Mouse (Mus musculus) lung, postnatal 0 days (tissue): Measurements from ENCODE around the gene Tmem190. TPM values are rescaled to one million over a fixed set of nuclear protein-coding genes. Genes with fewer than 3 reads are reported as not detected.

ENCODE experiments used
- ATAC-seq: fragments of 200-750 bp; cut with Nextera tagmentation; 2 replicates; pipeline ENCODE4 v1.8.0; 2017; ENCODE audit warnings: moderate library complexity
- DNase-seq: peaks from one replicate; pipeline ENCODE4 v3.0.0-alpha.2; 2016; ENCODE audit warnings: low spot score
- H3K27ac ChIP-seq: fragments of 300-500 bp; sonication (generic); 2 replicates; pipeline ENCODE4 v1.5.1; 2014; ENCODE audit warnings: antibody characterized with exemption, mild to moderate bottlenecking, low read length, mixed read lengths
- H3K27me3 ChIP-seq: fragments of 300-500 bp; sonication (generic); replicated peaks from 2 replicates; pipeline ENCODE4 v1.6.1; 2014; ENCODE audit warnings: low read length, mixed read lengths; ENCODE audit not compliant: insufficient read depth
- H3K36me3 ChIP-seq: fragments of 300-500 bp; sonication (generic); 2 replicates; pipeline ENCODE4 v1.6.1; 2014; ENCODE audit warnings: low read length, mixed read lengths; ENCODE audit not compliant: insufficient read depth
- H3K4me1 ChIP-seq: fragments of 300-500 bp; sonication (generic); 2 replicates; pipeline ENCODE4 v1.6.1; 2014; ENCODE audit warnings: antibody characterized with exemption, low read depth, low read length, mixed read lengths; ENCODE audit not compliant: insufficient read depth
- H3K4me2 ChIP-seq: fragments of 300-500 bp; sonication (generic); replicated peaks from 2 replicates; pipeline ENCODE4 v1.6.1; 2014; ENCODE audit warnings: low read depth, mild to moderate bottlenecking, low read length, moderate library complexity, mixed read lengths
- H3K4me3 ChIP-seq: fragments of 300-500 bp; sonication (generic); 2 replicates; pipeline ENCODE4 v1.5.1; 2014; ENCODE audit warnings: low read depth, low read length
- H3K9ac ChIP-seq: fragments of 300-500 bp; sonication (generic); replicated peaks from 2 replicates; pipeline ENCODE4 v1.6.1; 2014; ENCODE audit warnings: low read depth, mild to moderate bottlenecking
- H3K9me3 ChIP-seq: fragments of 300-500 bp; sonication (generic); 2 replicates; pipeline ENCODE4 v1.6.1; 2016; ENCODE audit warnings: low read length, mixed read lengths
- CTCF ChIP-seq: IDR thresholded peaks from 2 replicates; pipeline ENCODE4 v1.5.1; 2016; ENCODE audit warnings: antibody characterized with exemption, mild to moderate bottlenecking
- EP300 ChIP-seq: IDR thresholded peaks from 2 replicates; pipeline ENCODE4 v1.6.1; 2016; ENCODE audit warnings: antibody characterized with exemption, mild to moderate bottlenecking, control low read depth
- WGBS: fragments of 180-500 bp; shearing (Covaris S2); extraction: QIAGEN DNeasy Blood & Tissue Kit; methylation state at CpG from one replicate; pipeline ENCODE4 v1.1.7; 2014; 5-methylcytosine and 5-hydroxymethylcytosine counted together
- polyA plus RNA-seq: library from polyadenylated mRNA; unstranded; fragments of >200 nt; fragmentation: Nextera tagmentation; extraction: Ambion mirVana; gene quantifications from 2 replicates; pipeline ENCODE4 v1.2.1, GENCODE M21; 2015

Tmem190 gene
- polyA plus RNA-seq, 1 experiment from 2014 or later, result 0.55 TPM

DNA sequence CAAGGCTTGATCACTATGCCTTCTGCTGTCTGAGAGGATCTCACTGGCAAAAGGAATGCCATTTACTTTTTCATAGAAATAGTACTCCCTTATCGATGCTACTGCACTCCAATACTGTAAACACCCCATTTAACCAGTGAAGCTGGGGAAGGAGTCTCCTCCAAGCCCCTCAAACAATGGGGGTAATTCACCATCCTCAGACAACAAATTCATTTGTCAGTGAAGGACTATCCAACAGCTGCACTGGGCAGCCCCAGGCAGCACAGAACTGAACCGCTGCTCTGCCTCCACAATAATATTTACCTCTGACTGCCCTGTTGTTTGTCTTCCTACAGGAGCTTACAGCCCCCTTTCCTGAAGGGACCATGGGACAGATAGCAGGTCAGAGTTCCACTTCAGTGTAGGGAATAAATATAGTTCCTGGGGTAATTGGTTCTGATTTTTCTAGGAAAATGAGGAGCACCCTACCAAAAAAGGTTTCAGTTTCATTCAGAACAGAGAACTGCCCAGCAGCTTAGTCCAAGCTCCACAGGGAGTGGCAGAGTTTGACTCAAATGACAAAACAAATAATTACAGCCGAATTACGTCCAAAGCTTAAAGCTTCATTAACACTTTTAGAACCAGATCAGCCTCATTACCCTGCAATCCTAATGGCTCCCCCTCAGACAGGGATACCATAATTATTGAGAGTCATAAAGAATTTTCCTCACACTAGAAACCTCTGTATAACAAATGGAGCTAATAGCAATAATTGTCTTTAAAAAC, 17.6 kb upstream of the Tmem190 start:
- no peak for DNase-seq
- WGBS, result 15% methylated on average over 4 of the region's 4 CpGs
- no peak for TF ChIP-seq EP300
- TF ChIP-seq CTCF, result no peak
- ATAC-seq, result no peak
- Histone ChIP-seq H3K27me3 (no peaks in the 10 kb centered on the region), H3K9me3 (no peaks in the 10 kb centered on the region), H3K4me2 (no peak overlapping the region), H3K27ac (no peak overlapping the region), H3K4me3 (no peak overlapping the region), H3K4me1 (no peaks in the 10 kb centered on the region), H3K36me3 (no peaks in the 10 kb centered on the region), H3K9ac (no peak overlapping the region)

DNA sequence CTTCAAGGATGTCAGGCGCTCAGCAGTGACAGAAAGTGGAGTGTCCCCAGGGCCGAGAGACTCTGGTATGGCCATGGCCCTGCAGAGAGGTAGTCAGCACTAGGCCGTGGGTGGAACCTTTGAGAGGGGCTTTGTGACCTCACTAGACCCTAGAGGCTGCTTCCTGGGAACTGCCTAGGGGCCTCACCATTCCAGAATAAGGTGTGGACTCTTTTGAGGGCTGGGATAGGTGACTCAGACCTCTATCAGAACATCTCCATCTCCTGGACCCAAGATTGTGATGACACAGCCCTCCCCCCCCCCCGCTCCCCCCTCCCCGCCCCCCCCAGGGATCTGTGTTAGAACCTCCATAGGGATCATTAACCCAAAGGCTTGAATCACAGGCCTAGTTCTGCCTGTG, 11.5 kb upstream of the Tmem190 start, which contains the start of gene Fam71e2:
Fam71e2 (minus strand) TSS at position 101 of the 400 bp plus-strand sequence.
- no peak for DNase-seq
- WGBS, result 75% methylated on average over 3 of the region's 5 CpGs
- Histone ChIP-seq H3K9ac (no peak within 1 kb of the TSS), H3K4me1 (no peaks in the 10 kb centered on the region), H3K9me3 (no peaks in the 10 kb centered on the region), H3K36me3 (no peaks in the 10 kb centered on the region), H3K4me3 (no peak within 1 kb of the TSS), H3K4me2 (no peak within 1 kb of the TSS), H3K27ac (no peak within 1 kb of the TSS), H3K27me3 (peaks cover under 1% of the 10 kb centered on the region; the same call in 1 of the 2 replicates)
- ATAC-seq, result no peak
- TF ChIP-seq EP300 (no peak), CTCF (no peak)

DNA sequence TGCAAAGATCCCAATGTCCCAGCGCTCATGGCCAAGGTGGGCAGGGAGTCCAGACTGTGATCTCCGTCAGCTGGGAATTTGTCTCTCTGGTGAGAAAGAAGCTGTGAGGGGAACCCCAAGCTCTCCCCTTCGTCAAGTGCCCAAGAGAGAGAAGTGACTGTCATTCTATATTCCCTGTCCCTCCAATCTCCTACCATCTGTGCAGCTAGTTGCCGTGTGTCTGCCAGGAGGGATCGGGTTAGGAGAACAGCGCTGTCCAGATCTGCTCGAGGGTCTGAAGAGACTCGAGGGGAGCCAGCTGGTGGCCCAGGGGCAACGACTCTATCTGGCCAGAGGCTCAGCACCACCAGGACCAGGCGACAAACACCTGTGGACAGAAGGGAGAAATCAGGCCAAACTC, 6.6 kb upstream of the Tmem190 start:
- H3K4me1 ChIP-seq, result 0 out of 2 replicates have a peak, but pooled peaks cover under 1% of the 10 kb centered on the region
- peaks cover 13% of the 10 kb centered on the region for H3K27me3 ChIP-seq
- H3K36me3 ChIP-seq, result no peaks in the 10 kb centered on the region
- no peak for TF ChIP-seq EP300
- no peak for TF ChIP-seq CTCF
- ATAC-seq (no peak), DNase-seq (no peak)
- WGBS, result 50% methylated on average over 10 of the region's 10 CpGs
- no peaks in the 10 kb centered on the region for H3K9me3 ChIP-seq
- H3K27ac ChIP-seq, result no peak overlapping the region
- H3K4me2 ChIP-seq, result no peak overlapping the region
- no peak overlapping the region for H3K4me3 ChIP-seq
- H3K9ac ChIP-seq, result no peak overlapping the region

DNA sequence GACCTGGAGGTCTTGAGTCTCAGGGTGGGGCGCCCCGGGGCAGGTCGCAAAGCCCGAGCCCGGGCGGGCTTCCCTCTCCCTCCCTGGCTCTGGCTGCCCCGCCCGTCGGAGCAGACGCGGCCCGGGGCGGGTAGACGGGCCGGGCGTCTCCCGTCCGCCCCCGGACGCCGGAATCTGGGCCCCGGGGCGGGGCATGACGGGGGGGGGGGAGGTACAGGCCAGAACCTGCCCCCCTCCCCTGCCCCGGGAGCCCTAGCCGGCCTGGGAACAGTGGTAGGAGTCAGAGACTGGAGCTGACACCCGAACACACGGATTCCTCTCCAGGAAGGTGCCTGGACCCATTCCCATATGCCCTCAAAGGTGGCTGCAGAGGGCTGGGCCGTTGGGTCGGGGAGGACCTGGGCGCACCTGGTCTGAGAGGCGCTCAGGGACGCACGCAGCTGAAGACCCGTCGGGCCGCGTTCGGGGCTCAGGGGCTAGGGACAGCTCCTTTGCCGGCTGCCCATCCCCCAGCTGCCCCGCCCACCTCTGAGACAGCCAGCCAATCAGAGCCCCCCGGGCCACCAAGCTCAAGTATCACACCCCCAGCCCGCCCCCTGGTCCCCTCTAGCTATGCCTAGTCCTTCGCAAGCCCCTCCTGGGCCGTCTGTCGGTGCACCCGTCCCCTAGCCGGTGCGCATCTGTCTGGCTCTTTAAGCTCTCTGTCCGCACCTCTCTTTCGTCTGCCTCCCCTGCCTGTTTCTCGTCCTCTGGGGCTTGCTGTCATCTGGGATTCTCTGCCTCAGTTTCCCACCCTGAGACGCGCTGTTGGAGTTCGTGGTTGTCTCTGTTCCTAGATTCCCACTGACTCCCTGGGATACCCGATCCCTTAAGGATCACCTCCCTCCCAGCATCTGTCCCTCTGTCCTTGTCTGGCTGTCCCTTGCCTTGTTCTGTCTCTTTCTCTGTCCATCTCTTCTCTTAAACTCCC, 5.6 kb upstream of the Tmem190 start:
- ATAC-seq (peak; percentile 80), DNase-seq (no peak)
- WGBS, result 1% methylated on average over 30 of the region's 56 CpGs

DNA sequence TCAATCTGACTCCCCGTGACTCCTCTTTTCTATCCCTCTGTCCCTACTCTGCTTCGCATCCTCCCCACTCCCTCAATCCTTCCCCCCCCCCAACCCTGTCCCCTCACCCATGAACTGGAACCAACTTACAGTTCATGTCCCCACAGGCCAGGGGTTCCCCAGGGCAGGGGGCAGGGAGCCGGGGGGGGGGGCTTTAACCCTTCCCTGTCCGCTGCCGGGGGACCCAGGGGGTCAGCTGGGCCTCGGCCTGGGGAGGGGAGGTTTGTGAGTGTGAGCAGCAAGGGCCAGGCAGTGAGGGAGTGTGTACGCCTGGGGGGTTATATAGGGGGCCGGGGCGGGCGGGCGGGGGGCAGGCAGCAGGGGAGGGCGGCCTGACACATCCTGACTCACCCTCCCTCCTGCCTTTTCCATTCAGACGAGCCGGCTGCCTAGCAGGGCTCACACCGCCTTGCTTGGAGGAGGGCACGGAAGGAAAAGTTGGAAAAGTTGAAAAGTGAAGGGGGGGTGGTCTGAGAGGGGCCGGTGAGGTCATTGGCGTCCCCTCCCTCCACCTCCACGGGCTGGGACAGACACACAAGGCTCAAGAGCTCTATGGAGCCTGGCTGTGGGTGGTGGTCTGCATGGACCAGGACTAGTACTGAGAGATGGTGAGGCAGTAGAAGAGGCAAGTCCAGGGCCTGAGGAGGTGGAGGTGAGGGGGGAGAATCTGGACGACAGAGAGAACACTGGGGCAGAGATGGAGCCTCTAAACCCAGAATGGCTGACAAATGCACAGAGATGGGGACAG, 4.7 kb upstream of the Tmem190 start:
- DNase-seq, result no peak
- TF ChIP-seq EP300, result no peak
- no peak for TF ChIP-seq CTCF
- Histone ChIP-seq H3K27ac (no peak overlapping the region), H3K4me3 (no peak overlapping the region), H3K9me3 (no peaks in the 10 kb centered on the region), H3K4me1 (0 out of 2 replicates have a peak, but pooled peaks cover 4% of the 10 kb centered on the region), H3K27me3 (peaks cover 13% of the 10 kb centered on the region), H3K9ac (no peak overlapping the region), H3K36me3 (no peaks in the 10 kb centered on the region), H3K4me2 (no peak overlapping the region)
- 11% methylated on average over 17 of the region's 20 CpGs for WGBS
- no peak for ATAC-seq

More for the DNA sequence above, 5.6 kb upstream of the Tmem190 start:
- Histone ChIP-seq H3K27me3 (peaks cover 13% of the 10 kb centered on the region), H3K27ac (no peak overlapping the region), H3K36me3 (no peaks in the 10 kb centered on the region), H3K9me3 (no peaks in the 10 kb centered on the region), H3K4me3 (peak overlapping the region; percentile 35), H3K4me1 (0 out of 2 replicates have a peak, but pooled peaks cover 4% of the 10 kb centered on the region), H3K9ac (0 out of 2 replicates have a peak overlapping the region, but pooled peaks have one; percentile 12), H3K4me2 (peak overlapping the region; percentile 68)
- TF ChIP-seq EP300 (no peak), CTCF (no peak)
